Mouse (Mus musculus) lung, adult 2 months (tissue): ENCODE measurements at regions not wholly inside any gene's neighbourhood (a gene's known extent, or its start where the extent isn't known, plus 50 kb on each side); places are given as distances from the start of the nearest gene placed in this dataset.

Experiments used
- DNase-seq: peaks from one replicate; pipeline ENCODE4 v3.0.0; 2022
- H3K4me1 ChIP-seq: fragments of 200-500 bp; 2 replicates; pipeline ENCODE4 v1.6.1; 2011; ENCODE audit warnings: low read length; ENCODE audit not compliant: control insufficient read depth, insufficient read depth
- H3K4me3 ChIP-seq: fragments of 200-500 bp; replicated peaks from 2 replicates; pipeline ENCODE3; 2011; ENCODE audit warnings: low read depth, mild to moderate bottlenecking, control low read depth, low read length; ENCODE audit errors: extremely low read depth
- CTCF ChIP-seq: fragments of 200-500 bp; IDR thresholded peaks from 2 replicates; pipeline ENCODE4 v1.5.1; 2011; ENCODE audit warnings: mild to moderate bottlenecking, low read length, control low read depth; ENCODE audit not compliant: insufficient read depth
- POLR2A ChIP-seq: fragments of 200-500 bp; IDR thresholded peaks from 2 replicates; pipeline ENCODE4 v1.6.1; 2011; ENCODE audit warnings: low read depth, mild to moderate bottlenecking, control low read depth, low read length, borderline replicate concordance; ENCODE audit errors: extremely low read depth
- WGBS: fragments of 180-500 bp; shearing (Covaris S2); methylation state at CpG from one replicate; pipeline ENCODE4 v1.1.7; 2018; 5-methylcytosine and 5-hydroxymethylcytosine counted together

GRCm38 (mm10) chr5:39347019-39347418 lies 408.3 kb downstream of the Hs3st1 start:
- TF ChIP-seq CTCF, result no peak
- TF ChIP-seq POLR2A, result no peak
- H3K4me1 ChIP-seq, result no peaks in the 10 kb centered on the region
- 74% methylated on average over 3 of the region's 3 CpGs for WGBS
- no peak overlapping the region for H3K4me3 ChIP-seq
- no peak for DNase-seq

GRCm38 (mm10) chr5:39337917-39338316 lies 417.4 kb downstream of the Hs3st1 start:
- H3K4me3 ChIP-seq, result no peak overlapping the region
- 73% methylated on average over 1 of the region's 1 CpGs for WGBS
- no peak for TF ChIP-seq POLR2A
- no peak for TF ChIP-seq CTCF

GRCm38 (mm10) chr5:39336484-39336985 lies 418.7 kb downstream of the Hs3st1 start:
- Histone ChIP-seq H3K4me3 (no peak overlapping the region), H3K4me1 (no peaks in the 10 kb centered on the region)
- WGBS, result 96% methylated on average over 2 of the region's 2 CpGs
- DNase-seq, result no peak
- TF ChIP-seq CTCF, result no peak
- TF ChIP-seq POLR2A, result no peak

More at GRCm38 (mm10) chr5:39337917-39338316, 417.4 kb downstream of the Hs3st1 start:
- H3K4me1 ChIP-seq, result no peaks in the 10 kb centered on the region
- no peak for DNase-seq

DNA sequence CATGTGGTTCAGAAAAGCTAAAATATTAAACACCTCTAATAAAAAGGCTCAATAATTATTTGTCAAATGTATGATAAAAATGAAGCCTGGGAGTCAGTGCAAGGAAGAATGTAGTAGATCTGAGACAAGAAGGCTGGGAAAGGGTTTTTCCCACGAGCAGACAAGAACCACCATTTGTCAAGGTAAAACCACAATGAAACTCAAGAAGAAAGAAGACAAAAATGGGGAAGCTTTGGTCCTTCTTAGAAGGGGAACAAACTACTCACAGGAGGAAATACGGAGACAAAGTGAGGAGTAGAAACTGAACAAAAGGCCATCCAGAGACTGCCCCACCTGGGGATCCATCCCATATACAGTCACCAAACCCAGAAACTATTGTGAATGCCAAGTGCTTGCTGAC lies 420.0 kb downstream of the Hs3st1 start:
- 61% methylated on average over 2 of the region's 2 CpGs for WGBS
- no peak for TF ChIP-seq CTCF
- no peak for TF ChIP-seq POLR2A
- DNase-seq, result no peak
- H3K4me3 ChIP-seq, result no peak overlapping the region
- no peaks in the 10 kb centered on the region for H3K4me1 ChIP-seq

DNA sequence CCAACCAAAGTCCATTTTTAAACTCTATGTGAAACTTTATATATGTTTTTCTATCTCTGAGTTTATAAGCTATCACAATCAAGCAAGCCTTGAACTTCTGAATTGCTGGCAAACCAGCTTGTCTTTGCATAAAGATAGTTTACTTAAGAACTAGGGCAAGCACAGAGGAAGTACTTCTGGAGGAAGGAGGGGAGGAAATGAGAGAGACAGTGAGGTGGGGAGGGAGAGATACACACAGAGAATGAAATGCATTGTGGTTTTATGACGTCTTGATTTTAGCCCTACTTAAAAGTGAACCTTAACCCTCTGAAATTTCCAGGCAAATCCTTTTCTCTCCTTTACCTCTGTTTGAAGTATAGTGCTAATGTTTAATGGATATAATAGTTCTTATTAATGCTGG lies 421.0 kb downstream of the Hs3st1 start:
- TF ChIP-seq POLR2A, result no peak
- TF ChIP-seq CTCF, result no peak
- H3K4me3 ChIP-seq, result no peak overlapping the region
- DNase-seq, result no peak
- 24% methylated on average over 1 of the region's 1 CpGs for WGBS
- no peaks in the 10 kb centered on the region for H3K4me1 ChIP-seq

DNA sequence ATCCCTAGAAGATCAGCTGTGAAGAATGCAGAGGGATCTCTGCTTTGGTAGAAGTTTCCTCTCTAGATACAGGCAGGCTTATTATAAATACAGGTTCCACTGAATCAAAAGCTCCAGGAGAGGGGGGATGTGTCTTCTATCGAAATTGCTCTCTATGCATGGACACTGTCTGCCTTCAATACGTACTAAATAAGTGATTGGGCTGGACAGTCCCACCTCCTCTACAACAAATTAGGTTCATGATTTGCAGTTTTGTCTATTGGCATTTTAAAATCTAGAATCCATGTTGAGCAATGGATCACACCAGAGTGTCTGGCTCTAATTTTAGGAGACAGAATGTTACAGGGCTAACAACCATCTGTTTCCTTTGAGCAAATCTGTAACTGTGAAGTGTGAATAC lies 429.9 kb downstream of the Hs3st1 start:
- 73% methylated on average over 2 of the region's 2 CpGs for WGBS
- no peak for DNase-seq
- no peaks in the 10 kb centered on the region for H3K4me1 ChIP-seq
- H3K4me3 ChIP-seq, result no peak overlapping the region
- TF ChIP-seq POLR2A, result no peak
- TF ChIP-seq CTCF, result no peak

GRCm38 (mm10) chr5:39316478-39316877 lies 438.8 kb downstream of the Hs3st1 start:
- TF ChIP-seq CTCF (no peak), POLR2A (no peak)
- Histone ChIP-seq H3K4me1 (no peaks in the 10 kb centered on the region), H3K4me3 (no peak overlapping the region)
- DNase-seq, result no peak
- WGBS, result 46% methylated on average over 3 of the region's 3 CpGs

DNA sequence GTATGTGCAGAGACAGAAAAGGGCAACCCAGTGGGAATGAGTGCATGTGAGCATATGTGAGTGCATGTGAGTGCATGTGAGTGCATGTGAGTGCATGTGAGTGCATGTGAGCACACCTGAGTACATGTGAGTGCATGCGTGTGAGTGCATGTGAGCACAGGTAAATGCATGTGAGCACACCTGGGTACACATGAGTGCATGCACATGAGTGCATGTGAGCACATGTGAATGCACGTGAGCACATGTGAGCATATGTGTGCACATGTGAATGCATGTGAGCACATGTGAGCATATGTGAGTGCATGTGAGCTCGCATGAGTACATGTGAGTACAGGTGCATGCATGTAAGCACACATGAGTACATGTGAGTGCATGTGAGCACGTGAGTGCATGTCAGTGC lies 434.6 kb upstream of the Clnk start:
- Histone ChIP-seq H3K4me3 (no peak overlapping the region), H3K4me1 (no peaks in the 10 kb centered on the region)
- WGBS, result 91% methylated on average over 4 of the region's 4 CpGs
- TF ChIP-seq POLR2A (no peak), CTCF (no peak)
- DNase-seq, result no peak

- Histone ChIP-seq H3K4me1 (no peaks in the 10 kb centered on the region), H3K4me3 (no peak overlapping the region)
- 58% methylated on average over 2 of the region's 2 CpGs for WGBS
- no peak for DNase-seq
- no peak for TF ChIP-seq CTCF
- no peak for TF ChIP-seq POLR2A
Observed at GRCm38 (mm10) chr5:39305794-39306193, 429.2 kb upstream of the Clnk start.

DNA sequence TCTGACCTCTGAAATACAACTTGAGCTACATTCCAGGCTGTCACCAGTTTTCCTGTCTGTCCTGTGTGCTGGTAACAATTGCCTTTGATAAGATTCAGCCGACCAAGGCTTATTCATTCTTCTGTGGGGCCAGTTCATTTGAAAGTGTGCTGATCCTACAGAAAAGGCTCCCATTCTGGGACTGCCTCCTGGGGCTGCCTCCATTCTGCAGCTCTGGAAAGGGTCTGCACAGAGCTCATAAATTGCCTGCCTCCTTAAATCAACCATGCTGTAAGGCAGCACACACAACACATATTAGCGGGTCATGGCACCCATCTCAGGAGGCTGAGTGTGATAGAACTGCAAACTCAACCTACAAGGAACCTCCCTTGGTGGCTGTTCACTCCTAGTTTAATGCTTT lies 416.2 kb upstream of the Clnk start:
- 59% methylated on average over 2 of the region's 2 CpGs for WGBS
- no peak for TF ChIP-seq POLR2A
- TF ChIP-seq CTCF, result no peak
- Histone ChIP-seq H3K4me1 (no peaks in the 10 kb centered on the region), H3K4me3 (no peak overlapping the region)
- no peak for DNase-seq
